Mouse (Mus musculus) kidney, adult 2 months (tissue): ENCODE data around the gene Nthl1.

Source experiments
- CTCF ChIP-seq: fragments of 200-500 bp; conservative IDR thresholded peaks from 2 replicates; pipeline ENCODE4 v1.5.1; 2011; ENCODE audit warnings: low read depth, mild to moderate bottlenecking, control low read depth, low read length, moderate library complexity, mixed read lengths; ENCODE audit not compliant: insufficient read depth, insufficient read length
- POLR2A ChIP-seq: fragments of 200-500 bp; IDR thresholded peaks from one replicate; pipeline ENCODE4 v1.6.1; 2011; ENCODE audit warnings: low read depth, low read length, control low read depth

- TF ChIP-seq POLR2A (no peak), CTCF (no peak)
These were observed 451 bp downstream of the Nthl1 start for GRCm38 (mm10) chr17:24632813-24633449.
